Mouse (Mus musculus): Measurements from ENCODE around the gene Angptl8.
"Not testable (repeated sequence)": the region's sequence is repeated elsewhere in the genome, so short reads cannot be mapped to it uniquely, and the experiment has no call there.

The Angptl8 gene

DNA sequence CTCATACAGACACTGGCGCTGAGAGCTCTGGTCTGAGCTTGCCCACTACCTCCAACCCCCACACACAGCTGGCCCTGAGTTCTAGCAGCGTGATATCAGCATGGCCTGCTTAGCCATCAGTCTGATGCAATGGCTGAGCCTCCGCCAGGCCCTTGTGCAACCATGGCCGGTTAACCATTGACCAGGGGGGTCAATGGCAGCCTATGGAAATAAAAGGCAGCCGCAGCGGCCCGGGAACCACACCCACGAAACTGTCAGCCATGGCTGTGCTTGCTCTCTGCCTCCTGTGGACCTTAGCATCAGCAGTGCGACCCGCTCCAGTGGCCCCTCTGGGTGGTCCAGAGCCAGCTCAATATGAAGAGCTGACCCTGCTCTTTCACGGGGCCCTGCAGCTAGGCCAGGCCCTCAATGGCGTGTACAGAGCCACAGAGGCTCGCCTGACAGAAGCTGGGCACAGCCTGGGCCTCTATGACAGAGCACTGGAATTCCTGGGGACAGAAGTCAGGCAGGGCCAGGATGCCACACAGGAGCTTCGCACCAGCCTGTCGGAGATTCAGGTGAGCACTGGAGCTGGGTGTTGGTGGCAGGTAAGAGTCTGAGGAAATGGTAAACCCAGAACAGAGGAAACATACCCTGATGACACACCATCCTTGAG, at the start of gene Angptl8:
Gene Angptl8, plus strand, starts transcription at position 253 of the 655 bp plus-strand sequence.
- DNase-seq: no peak

GRCm38 (mm10) chr9:21786309-21786708, 49.0 kb upstream of the Angptl8 start:
- DNase-seq: not testable (repeated sequence)

GRCm38 (mm10) chr9:21786906-21787305, 48.4 kb upstream of the Angptl8 start:
- peak; percentile 69 to 80 for DNase-seq

- DNase-seq: no peak
Observed at GRCm38 (mm10) chr9:21787654-21788053, 47.7 kb upstream of the Angptl8 start.

DNA sequence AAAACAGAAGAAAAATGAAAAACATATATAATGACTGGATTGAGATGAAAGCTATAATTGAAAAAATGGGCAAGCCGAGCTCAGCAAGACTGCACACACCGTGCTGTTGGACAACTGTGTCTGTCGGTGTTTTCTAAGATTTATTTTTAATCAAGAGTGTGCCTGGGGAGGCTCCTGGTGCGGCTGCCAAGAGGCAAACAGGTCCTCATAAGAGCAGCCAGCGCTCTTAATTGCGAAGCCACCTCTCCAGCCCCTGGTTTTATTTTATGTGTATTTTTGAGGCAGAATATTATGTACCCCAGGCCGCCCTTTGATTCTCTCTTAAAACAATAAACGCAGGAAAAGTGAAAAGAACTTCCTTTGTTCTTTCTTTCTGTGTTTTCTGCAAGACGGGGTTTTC, 47.1 kb upstream of the Angptl8 start:
- no peak for DNase-seq

- peak in 1 of 2 experiments; percentile 46 for DNase-seq
Observed at GRCm38 (mm10) chr9:21791861-21792260, 43.4 kb upstream of the Angptl8 start.

DNA sequence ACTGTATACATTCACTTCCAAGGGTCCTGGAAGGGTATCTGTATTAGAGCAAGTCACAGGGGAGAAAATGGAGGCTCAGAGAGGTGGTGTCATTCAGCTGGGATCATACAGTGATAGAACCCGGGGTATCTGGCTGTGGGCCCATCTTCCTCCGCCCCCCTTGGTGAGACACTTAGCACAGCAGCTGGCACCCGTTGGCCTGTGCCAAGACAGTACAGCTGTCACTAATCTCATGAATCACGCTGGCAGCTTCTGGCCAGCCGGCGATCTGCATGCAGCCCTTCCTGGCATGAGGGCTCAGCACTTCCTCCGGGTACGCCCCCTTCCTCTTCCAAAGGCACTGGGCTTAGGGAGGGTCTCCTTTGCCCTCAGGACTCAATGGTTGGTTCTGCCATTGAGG, 42.7 kb upstream of the Angptl8 start:
- DNase-seq: peak; percentile 68 to 79

- not testable (repeated sequence) for DNase-seq
Observed at GRCm38 (mm10) chr9:21793507-21793906, 41.8 kb upstream of the Angptl8 start.

- DNase-seq: peak in 1 of 2 experiments; percentile 22
Observed at GRCm38 (mm10) chr9:21794344-21794834, 40.9 kb upstream of the Angptl8 start.

- peak; percentile 70 to 71 for DNase-seq
Observed at GRCm38 (mm10) chr9:21794925-21795324, 40.4 kb upstream of the Angptl8 start.

GRCm38 (mm10) chr9:21795579-21795978, 39.7 kb upstream of the Angptl8 start:
- no peak for DNase-seq

DNA sequence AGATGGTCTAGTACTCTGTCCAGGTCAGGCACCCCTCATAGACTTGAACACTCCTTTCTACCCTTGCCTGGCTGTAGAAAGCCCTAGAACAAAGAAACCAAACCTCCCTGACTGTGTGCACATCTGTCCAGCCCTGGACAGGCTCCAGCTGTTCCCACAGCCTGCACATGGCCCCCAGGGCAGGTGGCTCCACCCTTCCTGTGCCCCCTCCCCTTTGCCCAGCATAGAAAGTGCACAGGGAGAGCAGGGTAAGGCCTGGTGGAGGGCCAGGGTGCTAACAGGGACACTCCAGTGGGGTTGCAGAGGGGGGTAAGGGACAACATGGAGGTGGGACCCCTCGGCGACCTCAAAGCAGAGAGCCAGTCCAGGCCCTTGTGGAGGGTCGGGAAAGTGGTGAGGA, 39.1 kb upstream of the Angptl8 start:
- DNase-seq: peak in 1 of 2 experiments; percentile 29

DNA sequence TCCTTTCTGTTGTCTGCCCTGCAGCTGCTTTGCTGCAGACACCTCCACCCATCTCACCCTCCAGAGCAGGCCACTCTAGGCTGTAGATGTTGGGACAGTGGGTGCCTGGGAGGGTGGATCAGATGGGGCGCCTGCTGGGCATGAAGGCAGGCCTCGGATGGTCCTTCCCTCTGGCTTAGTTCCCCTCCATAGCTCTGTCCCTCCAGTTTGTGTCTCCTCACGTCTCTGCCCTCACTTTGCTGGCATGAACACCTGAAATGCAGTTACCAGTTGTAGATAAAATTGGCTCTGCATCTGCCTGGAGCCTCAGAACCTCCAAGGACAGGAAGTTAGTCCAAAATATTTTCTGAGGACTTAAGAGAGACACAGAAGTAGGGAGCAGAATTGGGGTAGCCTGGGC, 38.4 kb upstream of the Angptl8 start:
- DNase-seq: no peak

DNA sequence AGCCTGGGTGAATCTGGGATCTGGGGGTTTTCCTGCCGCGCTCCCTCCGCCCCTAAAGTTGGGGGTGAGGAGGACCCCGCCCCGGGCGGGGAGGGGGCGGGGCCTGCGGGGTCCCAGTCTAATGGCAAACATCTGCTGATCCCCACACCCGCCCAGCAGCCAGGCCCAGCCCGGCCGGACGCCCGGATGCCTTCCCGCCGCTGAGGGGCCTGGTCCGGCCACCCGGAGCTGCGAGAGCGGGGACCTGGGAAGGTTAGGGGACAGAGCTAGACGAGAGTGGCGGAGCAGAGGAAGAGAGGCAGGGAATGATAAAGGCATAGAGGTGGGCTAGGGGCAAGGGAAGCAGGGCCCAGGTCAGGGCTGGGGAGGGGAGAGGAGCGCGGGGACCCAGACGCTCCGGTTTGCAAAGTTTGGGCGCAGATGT, 37.4 kb upstream of the Angptl8 start:
- DNase-seq: peak; percentile 25 to 27

- peak; percentile 68 to 77 for DNase-seq
Observed at GRCm38 (mm10) chr9:21798345-21799009, 36.8 kb upstream of the Angptl8 start, which contains the start of gene Kank2. Gene Kank2 (minus strand): TSS chr9:21798744.

- no peak for DNase-seq
Observed at GRCm38 (mm10) chr9:21799010-21799350, 36.3 kb upstream of the Angptl8 start.

- DNase-seq: no peak
Observed at GRCm38 (mm10) chr9:21801121-21801520, 34.2 kb upstream of the Angptl8 start.

DNA sequence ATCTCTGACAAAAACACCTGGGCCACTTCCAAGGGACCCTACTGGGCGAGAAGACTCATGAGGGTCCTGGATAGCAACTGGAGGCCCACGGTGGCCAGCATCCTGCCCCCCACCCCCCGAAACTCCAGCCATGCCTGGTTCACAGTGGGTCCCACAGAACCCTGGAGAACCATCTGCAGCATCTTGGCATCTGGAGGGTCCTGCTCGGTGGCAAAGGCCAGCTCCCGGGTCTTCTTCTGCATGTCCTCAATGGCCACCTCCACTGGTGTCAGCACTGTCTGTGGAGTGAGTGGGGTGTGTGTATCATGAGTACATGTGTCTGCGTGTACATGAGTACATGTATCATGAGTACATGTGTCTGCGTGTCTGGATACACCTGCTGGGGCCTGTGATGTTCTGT, 33.7 kb upstream of the Angptl8 start:
- DNase-seq: no peak

DNA sequence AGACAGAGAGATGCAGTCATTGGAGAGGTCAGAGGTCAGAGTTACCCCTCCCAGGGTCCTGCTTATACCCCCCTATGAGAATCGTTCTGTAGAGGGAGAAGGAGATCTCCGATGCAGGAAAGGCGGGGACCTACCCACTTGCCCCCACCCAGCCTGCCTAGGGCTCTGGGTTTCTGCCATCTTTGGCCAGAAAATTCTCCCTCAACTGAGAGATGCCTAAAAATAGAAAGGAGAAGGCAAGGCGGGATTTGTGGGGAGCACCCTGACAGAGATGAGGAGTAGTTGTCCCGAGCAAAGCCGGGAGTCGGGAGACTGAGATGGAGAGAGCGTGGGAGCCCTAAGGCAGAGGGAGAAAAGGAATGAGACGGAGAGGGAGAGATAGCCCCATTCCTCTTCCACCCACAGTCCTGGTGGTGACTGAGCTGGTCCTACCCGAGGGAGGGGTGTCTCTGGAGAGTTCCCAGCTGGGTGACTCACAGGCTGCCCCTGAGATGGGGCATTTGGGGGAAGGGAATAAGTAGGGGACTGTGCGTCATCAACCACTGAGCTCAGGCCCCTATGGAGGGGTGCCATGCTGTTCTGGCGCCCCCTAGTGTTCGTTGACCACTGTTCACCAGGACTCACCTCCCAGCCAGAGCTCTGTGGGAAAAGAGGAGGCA, 31.2 kb upstream of the Angptl8 start:
- peak; percentile 89 to 92 for DNase-seq

GRCm38 (mm10) chr9:21806363-21806762, 28.9 kb upstream of the Angptl8 start:
- no peak for DNase-seq

GRCm38 (mm10) chr9:21806976-21807375, 28.3 kb upstream of the Angptl8 start:
- peak in 1 of 2 experiments; percentile 33 for DNase-seq

DNA sequence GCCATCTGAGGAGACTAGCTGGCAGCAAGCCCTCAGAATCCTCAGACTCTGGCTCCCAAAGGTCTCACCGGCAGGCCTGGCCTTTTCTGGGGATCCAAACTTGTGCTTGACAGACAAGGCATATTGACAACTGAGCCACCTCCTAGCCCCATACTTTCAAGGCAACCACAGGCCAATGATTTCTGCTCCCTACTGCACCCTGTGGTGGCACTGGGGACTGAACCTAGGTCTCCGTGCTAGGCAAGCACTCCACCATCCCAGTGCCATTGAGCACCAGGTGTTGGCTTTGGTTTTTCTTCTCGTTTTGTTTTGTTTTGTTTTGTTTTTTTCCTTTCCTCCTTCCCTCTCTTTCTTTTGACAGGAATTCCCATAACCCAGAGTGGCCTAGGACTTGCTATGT, 26.7 kb upstream of the Angptl8 start:
- peak in 1 of 2 experiments; percentile 49 for DNase-seq

DNA sequence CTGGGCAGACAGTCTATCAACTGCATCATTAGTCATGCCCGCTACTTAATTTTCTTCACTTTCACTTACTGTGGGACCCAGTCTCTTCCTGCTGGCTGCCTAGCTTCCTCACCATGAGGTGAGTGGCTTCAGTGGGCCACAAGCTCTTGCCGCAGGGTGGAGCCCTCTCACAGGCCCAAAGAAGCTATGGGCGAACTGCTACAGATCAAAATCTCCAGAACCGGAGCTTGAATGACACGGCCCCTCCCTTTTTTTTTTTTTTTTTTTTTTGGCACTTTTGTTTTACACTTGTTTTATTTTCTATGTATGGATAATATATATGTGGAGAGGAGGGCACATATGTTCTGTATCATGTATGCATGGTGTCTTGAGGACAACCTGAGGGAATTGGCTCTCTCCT, 24.1 kb upstream of the Angptl8 start:
- no peak for DNase-seq

Data from cerebellum, postnatal 14 days (tissue).